Mouse (Mus musculus) embryo, embryonic 9.5 days (tissue): ENCODE results near the gene Zfp541.

Source experiments
- DNase-seq: peaks from one replicate; pipeline ENCODE4 v3.0.0-alpha.2; 2017; ENCODE audit errors: extremely low spot score

Zfp541 gene

DNA sequence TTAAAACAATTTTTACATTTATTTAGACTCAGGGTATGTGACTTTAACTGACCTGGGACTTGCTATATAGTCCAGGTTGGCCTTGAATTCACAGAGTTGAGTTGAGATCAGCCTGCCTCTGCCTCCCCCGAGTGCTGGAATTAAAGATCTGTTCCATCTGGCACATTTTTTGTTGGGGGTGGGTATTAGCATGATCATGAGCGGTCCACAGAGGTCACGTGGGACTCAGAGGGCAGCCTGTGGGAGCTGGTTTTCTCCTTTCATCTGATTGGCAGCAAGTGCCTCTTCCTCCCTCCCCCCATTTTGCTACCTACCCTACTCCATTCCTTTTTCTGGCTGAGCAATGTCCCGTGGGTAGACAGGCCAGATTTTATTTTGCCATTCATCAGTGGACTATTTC lies 19.0 kb downstream of the Zfp541 start:
- DNase-seq: no peak

DNA sequence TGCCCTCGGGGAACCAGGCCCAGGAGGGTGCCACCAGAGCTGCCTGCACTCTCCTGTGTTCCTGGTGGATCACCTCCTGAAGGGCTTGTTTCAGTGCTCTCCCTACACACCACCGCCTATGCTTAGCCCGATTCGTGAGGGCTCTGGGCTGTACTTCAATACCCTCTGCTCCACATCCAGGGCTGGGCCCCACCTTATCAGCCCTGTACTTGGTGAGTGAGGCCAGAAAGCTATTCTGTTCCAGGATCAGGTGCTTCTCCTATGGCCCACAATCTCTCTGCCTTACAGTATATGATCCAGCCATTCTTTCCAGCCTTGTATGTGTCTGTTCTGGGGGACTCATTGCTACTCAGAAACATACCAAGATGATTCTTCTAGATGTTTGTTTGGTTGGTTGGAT lies 21.7 kb downstream of the Zfp541 start:
- no peak for DNase-seq

DNA sequence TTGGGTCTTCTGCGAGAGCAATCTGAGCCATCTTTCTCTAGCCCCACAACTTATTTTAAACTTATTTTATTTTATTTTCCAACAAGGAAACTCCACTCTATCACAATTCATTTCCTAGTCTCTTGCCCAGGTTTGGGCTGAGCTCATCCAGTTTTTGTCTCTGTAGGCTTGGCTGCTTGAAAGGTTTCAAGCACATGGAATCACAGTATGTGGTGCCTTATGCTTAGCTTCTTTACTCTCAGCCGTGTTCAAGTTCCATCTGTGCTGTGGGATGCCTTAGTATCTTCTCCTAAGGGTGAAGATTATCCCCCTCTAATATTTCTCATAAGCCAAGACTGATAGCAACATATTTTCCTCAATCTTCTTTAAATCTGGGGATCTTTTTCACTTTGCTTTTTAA lies 26.0 kb downstream of the Zfp541 start:
- no peak for DNase-seq

DNA sequence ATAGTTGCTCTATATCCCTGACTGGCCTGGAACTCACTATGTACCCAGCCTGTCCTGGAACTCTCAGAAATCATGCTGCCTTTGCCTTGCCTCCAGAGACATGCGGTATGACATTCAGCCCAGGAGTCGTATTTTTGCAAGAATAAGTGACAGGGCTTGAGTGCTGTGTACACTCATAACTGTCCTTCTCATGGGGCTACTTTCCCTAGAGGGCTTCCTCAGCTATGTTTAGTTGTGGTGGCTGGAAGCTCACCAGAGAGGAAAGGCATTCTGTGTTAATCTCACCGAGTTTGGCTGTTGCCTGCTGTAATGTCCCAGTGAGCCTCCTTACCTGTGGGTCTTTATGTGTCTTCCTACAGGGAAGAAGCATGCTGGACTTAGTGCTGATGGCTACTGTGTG lies 33.0 kb downstream of the Zfp541 start:
- DNase-seq: no peak

DNA sequence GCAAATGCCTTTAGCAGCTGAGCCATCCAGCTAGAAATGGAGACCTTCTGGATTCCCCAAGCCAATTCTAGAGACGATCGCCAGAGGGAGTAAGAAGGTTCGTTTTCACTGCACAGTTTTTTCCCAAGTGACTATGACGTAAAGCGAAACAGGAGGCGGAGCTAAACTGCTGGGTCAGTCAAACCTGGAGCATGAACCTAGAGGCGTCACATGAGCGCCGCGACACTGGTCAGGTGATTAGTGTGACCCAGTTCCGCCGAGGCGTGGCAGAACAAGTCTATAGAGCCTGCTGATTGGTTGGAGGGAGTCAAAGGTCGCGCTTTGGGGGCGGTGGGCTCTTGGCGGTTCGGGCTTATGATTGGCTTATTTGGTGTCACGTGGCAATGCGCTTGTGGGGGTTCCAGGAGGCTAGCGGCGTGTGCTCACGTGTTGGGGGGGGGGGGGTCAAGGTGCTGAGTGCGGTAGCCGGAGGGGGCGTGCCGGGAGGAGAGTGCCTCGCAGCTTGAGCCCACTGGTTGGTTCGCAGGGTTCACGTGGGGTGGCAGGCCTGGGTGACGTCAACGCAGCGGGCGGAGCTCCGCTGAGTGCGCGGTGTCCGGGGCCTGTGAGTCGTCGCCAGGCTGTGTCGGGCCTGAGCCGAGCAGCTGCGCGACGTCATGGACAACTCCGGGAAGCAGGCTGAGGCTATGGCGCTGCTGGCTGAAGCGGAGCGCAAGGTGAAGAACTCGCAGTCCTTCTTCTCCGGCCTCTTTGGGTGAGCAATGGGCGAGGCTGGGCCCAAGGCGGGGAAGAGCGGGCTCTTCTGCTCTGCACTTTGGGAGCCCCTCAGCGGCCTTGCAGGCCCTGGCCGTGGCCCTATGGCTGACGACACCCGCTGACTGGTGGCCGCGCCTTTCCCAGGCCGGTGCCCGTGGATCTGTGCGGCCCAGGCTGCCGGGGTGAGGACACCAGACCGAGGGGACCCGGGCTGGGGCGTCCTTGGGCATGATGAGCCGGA lies 36.7 kb downstream of the Zfp541 start, which contains the start of gene Napa:
Gene Napa (plus strand): TSS at position 438 of the 997 bp plus-strand sequence.
- peak; percentile 98 for DNase-seq

DNA sequence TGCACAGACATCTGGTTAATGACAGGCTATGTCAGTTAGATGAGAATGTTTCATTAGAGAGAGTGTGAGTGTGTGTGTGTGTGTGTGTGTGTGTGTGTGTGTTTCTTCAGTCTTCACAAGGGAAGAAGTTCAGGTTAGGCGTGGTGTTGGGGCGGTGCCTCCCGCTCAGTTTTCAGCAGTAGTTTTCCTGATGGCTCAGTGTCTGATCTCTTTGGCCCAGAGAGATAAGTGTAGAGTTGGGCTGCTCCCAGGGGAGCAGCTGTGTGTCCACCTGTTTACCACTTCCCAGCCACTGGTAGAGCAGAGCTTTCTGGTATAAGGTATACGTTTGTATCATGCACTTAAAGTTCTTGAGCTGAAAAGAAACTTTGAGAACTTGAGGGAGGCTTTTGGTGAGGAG lies 38.3 kb downstream of the Zfp541 start:
- no peak for DNase-seq

DNA sequence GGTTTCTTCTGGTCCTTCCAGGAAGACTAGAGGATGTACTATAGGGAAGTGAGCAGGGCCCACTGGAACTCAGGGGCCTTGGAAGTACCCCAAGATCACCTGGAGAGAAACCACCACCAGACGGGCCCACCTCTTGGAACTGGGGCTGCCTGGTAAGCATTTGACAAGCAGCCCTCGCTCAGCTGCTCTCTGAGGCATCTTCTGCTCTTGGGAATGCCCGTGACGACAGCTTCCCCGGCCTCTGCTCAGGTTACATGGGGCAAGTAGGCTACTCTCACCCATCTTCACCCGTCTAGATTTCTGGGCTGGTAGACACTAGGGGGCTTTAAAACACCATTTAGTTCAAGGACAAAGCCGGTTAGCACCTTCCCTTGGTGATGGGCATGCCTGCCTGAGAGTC lies 39.5 kb downstream of the Zfp541 start:
- no peak for DNase-seq

DNA sequence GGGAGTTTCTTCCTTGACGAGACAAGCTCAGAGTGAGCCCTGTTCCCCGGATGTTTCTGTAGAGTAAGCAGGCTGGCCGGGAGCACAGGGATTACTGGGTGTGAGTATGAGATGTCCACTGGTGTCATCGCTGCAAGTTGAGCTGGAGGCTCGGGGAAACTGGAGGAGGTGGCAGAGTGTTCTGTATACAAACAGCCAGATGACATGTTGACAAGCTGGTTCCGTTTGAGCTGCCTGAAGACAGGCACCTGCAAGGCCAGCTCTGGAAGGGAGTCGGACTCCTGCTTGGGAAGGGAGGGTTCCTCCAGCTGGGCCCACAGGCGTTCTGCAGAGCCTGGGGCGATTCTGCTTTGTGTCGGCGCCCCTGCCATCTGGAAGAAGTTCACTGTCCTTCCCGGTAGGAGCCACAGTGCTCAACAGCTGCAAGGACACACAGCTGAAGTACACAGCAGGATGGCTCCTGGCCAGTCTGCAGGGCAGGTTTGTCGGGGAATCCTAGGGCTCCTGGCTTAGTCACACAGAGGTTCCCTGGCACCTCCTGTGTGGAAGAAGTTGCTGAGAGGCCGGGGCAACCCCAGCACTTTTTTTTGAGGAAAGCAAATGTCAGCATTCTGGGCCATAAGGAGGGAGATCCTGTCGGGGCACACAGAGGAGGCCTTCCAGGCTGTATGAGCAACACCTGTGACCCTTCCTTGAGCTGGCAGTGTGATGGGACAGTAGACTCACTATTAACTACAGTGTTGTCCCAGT lies 40.3 kb downstream of the Zfp541 start:
- DNase-seq: no peak

DNA sequence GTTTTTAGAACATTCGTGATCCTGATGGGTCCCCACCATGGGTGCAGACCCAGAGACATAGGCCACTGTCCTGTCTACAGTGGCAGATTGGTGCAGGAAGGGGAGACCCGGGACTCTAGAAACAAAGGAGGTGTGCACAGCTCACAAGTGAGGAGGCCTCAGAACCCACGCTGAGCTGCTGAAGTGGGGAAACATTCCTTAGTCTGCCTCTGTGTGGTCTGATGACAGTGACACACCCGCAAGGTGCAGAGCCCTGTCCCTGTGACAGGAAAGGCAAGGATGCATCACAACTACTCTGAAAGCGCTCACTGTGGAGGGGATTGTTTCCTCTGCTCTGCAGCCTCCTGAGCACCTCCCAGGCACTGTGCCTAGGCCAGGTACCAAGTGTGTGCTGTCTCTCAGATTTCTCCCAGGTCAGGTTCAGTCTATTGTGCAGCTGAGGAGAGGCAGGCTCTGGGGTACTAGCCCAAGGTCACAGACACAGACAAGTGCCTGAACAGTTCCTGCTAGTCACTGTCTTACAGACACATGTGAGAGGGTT lies 41.1 kb downstream of the Zfp541 start:
- DNase-seq: no peak

DNA sequence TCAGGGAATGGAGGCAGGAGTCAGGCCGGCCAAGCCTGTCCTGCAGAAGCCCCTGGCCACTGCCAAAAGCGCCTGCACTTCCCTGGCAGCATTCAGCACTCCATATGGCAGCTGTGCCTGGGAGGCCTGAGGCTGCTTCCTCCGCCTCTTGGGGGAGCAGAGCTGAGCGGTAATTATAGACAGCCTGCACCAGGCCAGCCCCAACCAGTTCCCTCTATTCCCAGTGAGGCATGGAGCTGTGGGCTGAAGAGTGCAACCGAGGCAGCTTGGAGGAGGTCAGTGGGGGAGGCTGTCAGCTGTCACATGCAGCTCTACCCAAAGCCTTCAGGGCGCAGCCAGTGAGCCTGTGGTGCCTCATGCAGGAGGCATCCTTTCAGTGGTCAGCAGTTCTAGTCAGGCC lies 42.1 kb downstream of the Zfp541 start:
- DNase-seq: no peak

DNA sequence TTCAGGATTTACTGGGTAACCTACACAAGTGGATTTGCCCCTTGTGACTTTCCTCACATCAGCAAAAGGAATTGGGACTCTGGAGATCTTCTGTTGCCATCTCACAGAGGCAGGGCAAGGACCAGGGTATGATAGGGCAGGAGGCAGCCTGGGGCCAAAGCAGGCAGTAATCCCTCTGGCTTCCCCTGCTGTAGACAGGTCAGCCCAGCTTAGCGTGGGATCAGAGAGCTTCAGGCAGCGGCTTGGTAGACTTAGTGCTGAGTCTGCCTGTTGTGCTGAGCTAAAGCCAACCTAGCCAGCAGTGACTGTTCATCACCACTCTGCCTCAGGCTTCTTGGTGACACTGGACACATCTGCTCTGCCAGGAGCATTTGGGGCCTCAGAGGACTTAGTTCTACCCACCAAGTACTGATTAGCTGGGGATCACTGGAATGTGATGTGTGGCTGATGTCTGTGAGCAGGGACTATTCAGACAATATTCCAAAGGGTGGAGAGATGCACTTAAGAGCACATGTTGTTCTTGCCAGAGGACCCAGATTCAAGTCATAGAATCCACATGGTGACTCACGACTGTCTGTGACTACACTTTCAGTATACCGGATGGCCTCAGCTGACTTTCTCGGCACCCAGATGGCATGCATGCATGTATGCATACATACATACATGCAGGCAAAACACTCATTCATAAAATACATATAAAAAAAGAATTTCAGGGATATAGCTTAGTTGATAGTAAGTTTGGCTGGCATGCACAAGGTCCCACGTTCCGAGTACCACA lies 43.2 kb downstream of the Zfp541 start:
- no peak for DNase-seq

DNA sequence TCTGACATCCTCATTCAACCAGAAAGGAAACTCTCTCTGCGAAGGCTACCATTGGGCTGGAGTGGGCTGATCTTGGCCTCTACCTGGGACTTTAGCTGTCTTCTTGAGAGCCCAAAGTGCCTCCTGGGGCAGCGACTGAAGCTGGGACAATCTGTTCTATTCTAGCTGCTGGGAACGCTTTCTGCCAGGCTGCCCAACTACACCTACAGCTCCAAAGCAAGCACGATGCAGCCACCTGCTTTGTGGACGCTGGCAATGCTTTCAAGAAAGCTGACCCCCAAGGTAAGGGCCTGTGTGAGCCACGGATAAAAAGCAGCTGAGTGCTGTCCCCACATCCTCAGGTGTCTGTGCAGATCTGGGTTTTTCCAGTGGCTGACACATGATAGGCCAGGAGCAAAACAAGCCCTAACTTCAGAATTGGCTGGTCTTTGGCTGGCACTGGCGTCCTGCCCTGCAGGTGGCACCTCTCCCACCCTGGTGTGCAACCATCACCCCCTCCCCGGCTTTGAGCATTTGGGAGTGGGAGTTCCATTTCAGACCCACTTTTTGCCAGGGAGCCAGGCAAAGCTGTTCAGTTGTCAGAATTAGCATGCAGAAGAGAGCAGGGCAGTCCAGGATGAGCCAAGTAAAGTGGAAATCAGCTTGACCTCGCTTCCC lies 47.4 kb downstream of the Zfp541 start:
- no peak for DNase-seq

DNA sequence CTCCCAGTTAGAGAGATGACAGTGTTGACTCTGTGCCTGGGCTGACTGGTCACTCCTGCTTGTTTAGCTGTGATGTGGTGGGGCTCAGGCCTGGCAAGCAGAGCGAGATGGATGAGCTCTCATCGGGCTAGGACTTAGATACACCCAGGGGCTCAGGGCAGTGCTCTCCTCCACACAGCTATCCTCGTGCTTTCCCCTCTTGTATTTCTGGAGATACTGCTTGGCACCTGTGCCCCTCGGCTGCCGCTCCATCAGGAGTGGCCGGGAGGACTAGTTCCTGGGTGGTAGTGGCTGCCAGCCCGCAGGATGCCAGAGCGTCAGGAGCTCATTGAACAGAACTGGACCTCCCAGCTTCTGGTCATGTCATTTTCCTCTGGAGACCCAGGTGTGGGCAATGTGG lies 48.5 kb downstream of the Zfp541 start:
- no peak for DNase-seq

DNA sequence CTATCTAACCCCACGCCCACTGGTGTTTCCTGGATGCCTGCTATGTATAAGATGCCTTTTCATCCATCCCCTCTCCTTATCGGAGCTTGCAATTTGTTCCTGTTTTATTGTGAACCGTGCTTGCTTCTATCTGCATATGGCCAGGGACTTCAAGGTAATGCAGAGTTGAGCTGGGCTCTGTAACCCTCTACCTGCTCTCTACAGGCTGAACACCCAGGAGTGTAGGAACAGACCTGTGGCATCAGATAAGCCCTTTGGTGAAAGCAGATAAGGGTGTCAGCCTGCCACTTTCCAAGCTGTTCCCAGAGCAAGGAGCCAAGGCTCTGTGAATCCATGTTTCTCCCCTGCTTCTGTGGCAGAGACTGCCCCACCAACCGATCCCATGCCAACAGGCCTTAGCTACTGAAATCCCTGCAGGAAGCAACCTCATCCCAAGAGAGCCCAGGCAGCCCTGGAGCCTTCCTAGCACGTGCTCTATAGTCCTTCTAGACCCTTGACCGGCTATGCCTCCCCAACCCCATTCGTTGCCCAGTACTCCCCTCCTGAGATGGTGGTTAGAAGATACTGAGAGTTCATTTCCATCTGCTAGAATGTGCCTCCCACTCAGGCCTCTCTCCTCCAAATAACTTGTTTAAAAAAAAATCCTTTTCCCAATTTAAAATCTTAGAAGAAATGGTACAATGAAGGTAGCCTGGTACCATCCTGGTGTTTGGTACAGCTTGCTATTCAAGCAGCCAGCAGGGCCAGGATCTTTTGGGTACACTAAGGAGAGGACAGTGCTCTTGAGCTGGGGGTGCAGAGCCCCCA lies 49.9 kb downstream of the Zfp541 start:
- DNase-seq: no peak

DNA sequence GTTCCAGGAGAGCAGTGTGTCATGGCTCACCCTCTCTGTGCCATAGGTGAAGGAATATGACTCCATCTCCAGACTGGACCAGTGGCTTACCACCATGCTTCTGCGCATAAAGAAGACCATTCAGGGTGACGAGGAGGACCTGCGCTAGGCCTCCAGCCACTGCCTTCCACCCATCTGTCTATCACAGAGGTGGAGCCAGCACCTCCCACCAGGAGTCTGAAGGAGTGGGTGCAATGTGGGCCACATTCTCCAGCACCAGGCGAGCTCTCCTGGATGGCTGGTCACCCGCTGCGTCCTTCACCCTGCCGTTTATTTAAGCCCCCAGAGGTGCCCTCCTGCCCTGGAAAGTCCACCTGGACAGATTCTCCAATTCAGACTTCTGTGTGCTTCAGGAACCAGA lies 54.8 kb downstream of the Zfp541 start:
- DNase-seq: no peak

DNA sequence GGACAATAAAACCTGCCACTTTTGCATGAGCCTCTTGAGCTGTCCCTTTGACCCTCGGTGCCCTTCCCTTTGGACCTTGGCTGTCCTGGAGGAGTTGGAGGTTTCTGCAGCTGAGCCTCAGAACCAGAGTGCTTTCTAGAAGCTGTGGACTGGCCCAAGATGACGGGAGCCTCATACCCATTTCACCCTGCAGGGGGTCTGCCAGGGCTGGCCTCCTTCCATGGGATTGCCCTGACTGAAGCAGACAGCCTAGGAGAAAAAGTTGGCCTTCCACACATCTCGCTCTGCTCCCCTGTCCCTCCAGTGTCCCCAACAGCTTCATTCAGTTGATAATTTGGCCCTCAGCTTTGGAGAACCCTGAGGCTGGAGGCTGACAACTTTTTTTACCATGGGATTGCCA lies 55.5 kb downstream of the Zfp541 start:
- no peak for DNase-seq

DNA sequence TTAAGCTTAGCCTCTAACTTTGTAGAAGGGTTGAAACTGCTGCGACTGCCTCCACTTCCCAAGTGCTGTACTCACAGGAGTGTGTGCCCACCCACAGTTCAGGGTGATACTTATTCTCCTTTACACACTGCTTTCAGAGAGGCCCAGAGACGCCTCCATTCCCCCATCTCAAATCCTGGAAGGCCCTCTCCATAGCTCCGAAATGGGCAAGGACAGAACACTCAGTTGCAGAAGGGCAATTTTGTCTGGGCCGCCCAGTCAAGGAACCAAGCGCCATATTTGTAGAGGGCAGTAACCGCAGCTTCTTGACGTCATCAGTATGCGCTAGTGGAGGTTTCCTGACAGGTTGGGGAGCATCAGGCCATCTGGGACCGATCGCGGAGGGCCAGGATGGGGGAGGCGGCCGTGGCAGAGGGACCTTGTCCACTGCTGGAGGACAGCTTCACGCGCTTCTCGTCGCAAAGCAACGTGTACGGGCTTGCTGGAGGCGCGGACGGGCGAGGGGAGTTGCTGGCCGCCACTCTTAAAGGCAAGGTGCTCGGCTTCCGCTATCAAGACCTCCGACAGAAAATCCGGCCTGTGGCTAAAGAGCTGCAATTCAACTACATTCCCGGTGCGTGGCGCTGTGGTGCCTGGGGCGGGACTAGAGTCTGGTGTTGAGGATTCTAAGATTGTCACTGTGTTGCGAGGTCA lies 58.1 kb downstream of the Zfp541 start, which contains the start of gene Kptn:
Gene Kptn (plus strand): TSS at position 327 of the 693 bp plus-strand sequence.
- DNase-seq: peak; percentile 95

DNA sequence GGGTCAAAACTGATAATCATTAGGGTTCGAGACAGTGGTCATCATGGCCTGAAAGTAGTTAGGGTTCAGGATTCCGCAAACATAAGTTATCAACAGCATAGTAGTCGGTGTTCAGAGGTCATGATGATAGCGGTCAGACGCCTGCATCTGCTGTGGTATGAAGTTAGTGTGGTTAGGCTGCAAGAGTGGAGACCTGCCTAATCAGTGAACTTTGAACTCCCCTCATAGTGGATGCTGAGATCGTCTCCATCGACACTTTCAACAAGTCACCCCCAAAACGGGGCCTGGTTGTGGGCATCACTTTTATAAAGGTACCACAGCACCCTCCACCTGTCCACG lies 58.6 kb downstream of the Zfp541 start:
- DNase-seq: no peak

DNA sequence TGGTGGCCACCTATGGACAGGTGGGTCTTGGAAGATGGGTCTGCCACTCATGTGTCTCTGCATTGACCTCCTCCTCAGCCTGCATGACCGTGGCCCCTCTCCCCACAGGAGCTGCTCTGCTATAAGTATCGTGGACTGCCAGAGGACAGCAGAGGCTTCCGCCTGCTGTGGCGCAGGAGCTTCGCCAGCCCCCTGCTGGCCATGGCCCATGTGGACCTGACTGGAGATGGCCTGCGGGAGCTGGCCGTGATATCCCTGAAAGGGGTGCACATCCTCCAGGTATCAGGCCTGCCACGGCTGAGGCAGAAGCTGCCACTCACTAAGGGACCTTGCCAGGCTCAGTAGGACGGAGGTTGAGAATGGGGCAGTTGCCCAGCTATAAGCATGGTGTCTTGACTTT lies 64.2 kb downstream of the Zfp541 start:
- DNase-seq: no peak

DNA sequence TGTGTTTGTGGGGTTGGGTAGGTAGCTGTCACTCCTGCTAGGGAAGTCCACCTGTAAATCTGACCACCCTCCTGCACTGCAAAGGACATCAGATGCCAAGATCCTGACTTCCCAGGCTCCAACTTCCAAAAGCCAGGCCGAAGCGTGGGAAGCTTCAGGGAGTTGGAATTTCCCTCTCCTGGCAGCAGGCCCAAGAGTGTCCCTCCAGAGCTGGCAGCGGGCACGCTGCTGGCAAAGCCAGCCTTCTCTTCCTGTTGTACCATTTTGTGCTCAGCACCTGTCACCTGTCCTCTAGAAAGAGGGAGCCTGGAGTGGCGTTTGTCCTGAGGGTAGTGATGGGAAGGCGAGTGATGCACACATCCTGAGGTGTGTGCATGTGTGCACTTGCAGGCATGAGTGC lies 66.7 kb downstream of the Zfp541 start:
- no peak for DNase-seq
